Mouse (Mus musculus) CH12.LX (cell line): Measurements from ENCODE around the gene Opn1mw. TPM values are rescaled to one million over a fixed set of nuclear protein-coding genes. Genes with fewer than 3 reads are reported as not detected.
A peak's percentile ranks its signal among the peaks of the same experiment; 100 is the strongest.
"Not testable (repeated sequence)": the region's sequence is repeated elsewhere in the genome, so short reads cannot be mapped to it uniquely, and the experiment has no call there.

ENCODE experiments used
- DNase-seq: peaks from one replicate; pipeline ENCODE4 v3.0.0-alpha.2; 2013; ENCODE audit errors: extremely low read depth
- H3K27ac ChIP-seq: 2 replicates; pipeline ENCODE4 v1.5.1; 2012; ENCODE audit warnings: low read depth, mild to moderate bottlenecking, control low read depth, moderate library complexity; ENCODE audit not compliant: insufficient read depth
- H3K27me3 ChIP-seq: replicated peaks from 2 replicates; pipeline ENCODE3; 2012; ENCODE audit warnings: inconsistent platforms
- H3K36me3 ChIP-seq, 2 experiments: replicated peaks in 1 of 2; 2 replicates each; pipeline versions ENCODE3 to v1.6.1; 2012; ENCODE audit warnings: inconsistent platforms in 1 of 2, low read length in 1 of 2, mild to moderate bottlenecking in 1 of 2, mixed read lengths in 1 of 2, moderate library complexity in 1 of 2; ENCODE audit not compliant: control insufficient read depth in 1 of 2, insufficient read depth in 1 of 2
- H3K4me1 ChIP-seq, 2 experiments: 2 replicates each; pipeline ENCODE4 v1.6.1; 2012; ENCODE audit warnings: inconsistent platforms in 1 of 2, moderate library complexity in 1 of 2; ENCODE audit not compliant: insufficient read depth in 2 of 2, control insufficient read depth in 1 of 2
- H3K4me2 ChIP-seq: 2 replicates; pipeline ENCODE4 v1.6.1; 2012; ENCODE audit warnings: low read depth, mild to moderate bottlenecking, control low read depth; ENCODE audit not compliant: poor library complexity, insufficient read depth, severe bottlenecking
- H3K4me3 ChIP-seq, 3 experiments: fragments of 150-350 bp in 1 of 3; sonication (generic) in 1 of 3; replicated peaks in 1 of 3; 2 replicates each; pipeline versions ENCODE3 to v1.5.1; 2011 to 2012; ENCODE audit warnings: low read depth in 2 of 3, low read length in 2 of 3, mild to moderate bottlenecking in 2 of 3, moderate library complexity in 2 of 3, control low read depth in 1 of 3, improper control_type of control experiment in 1 of 3, inconsistent platforms in 1 of 3, mixed read lengths in 1 of 3; ENCODE audit not compliant: poor library complexity in 1 of 3
- H3K79me2 ChIP-seq: replicated peaks from 2 replicates; pipeline ENCODE4 v1.6.1; 2012; ENCODE audit warnings: mild to moderate bottlenecking, moderate library complexity; ENCODE audit not compliant: control insufficient read depth, poor library complexity, insufficient read depth, severe bottlenecking; ENCODE audit errors: extremely low read depth
- H3K9ac ChIP-seq: 2 replicates; pipeline ENCODE4 v1.6.1; 2012; ENCODE audit warnings: low read depth, mild to moderate bottlenecking, control low read depth, moderate library complexity; ENCODE audit not compliant: insufficient read depth
- H3K9me3 ChIP-seq: replicated peaks from 2 replicates; pipeline ENCODE3; 2012; ENCODE audit warnings: low read length, inconsistent platforms, mixed read lengths
- CTCF ChIP-seq, 2 experiments: IDR thresholded peaks in 1 of 2; conservative IDR thresholded peaks in 1 of 2; 2 replicates each; pipeline ENCODE4 v1.5.1; 2011 to 2012; ENCODE audit warnings: low read depth in 2 of 2, low read length in 2 of 2, improper control_type of control experiment in 1 of 2, inconsistent platforms in 1 of 2, mild to moderate bottlenecking in 1 of 2, moderate library complexity in 1 of 2
- E2F4 ChIP-seq: IDR thresholded peaks from 2 replicates; pipeline ENCODE4 v1.6.1; 2011; ENCODE audit warnings: low read depth, low read length, improper control_type of control experiment; ENCODE audit not compliant: insufficient replicate concordance
- ELF1 ChIP-seq: IDR thresholded peaks from 2 replicates; pipeline ENCODE4 v1.6.1; 2014; ENCODE audit warnings: low read depth, mild to moderate bottlenecking, inconsistent platforms, low read length, improper control_type of control experiment
- ETS1 ChIP-seq: conservative IDR thresholded peaks from 2 replicates; pipeline ENCODE4 v1.6.1; 2012; ENCODE audit warnings: low read depth, mild to moderate bottlenecking, inconsistent platforms, low read length, improper control_type of control experiment, moderate library complexity
- IRF4 ChIP-seq: IDR thresholded peaks from 2 replicates; pipeline ENCODE4 v1.6.1; 2014; ENCODE audit warnings: low read depth, mild to moderate bottlenecking, inconsistent platforms, low read length, improper control_type of control experiment
- JUN ChIP-seq: IDR thresholded peaks from 2 replicates; pipeline ENCODE4 v1.6.1; 2011; ENCODE audit warnings: low read depth, mild to moderate bottlenecking, low read length, improper control_type of control experiment, moderate library complexity; ENCODE audit not compliant: insufficient read depth
- NELFE ChIP-seq: IDR thresholded peaks from 2 replicates; pipeline ENCODE4 v1.6.1; 2011; ENCODE audit warnings: low read depth, low read length, improper control_type of control experiment
- PAX5 ChIP-seq: IDR thresholded peaks from 2 replicates; pipeline ENCODE4 v1.6.1; 2012; ENCODE audit warnings: low read length, inconsistent platforms, mixed read lengths
- RAD21 ChIP-seq: IDR thresholded peaks from 2 replicates; pipeline ENCODE4 v1.6.1; 2011; ENCODE audit warnings: low read depth, mild to moderate bottlenecking, low read length, improper control_type of control experiment, moderate library complexity
- RCOR1 ChIP-seq: conservative IDR thresholded peaks from 2 replicates; pipeline ENCODE4 v1.6.1; 2012; ENCODE audit warnings: low read depth, mild to moderate bottlenecking, inconsistent platforms, low read length, improper control_type of control experiment
- SMC3 ChIP-seq: IDR thresholded peaks from 2 replicates; pipeline ENCODE4 v1.6.1; 2011; ENCODE audit warnings: low read depth, low read length, improper control_type of control experiment
- TCF12 ChIP-seq: IDR thresholded peaks from 2 replicates; pipeline ENCODE4 v1.6.1; 2014; ENCODE audit warnings: low read depth, mild to moderate bottlenecking, inconsistent platforms, low read length, improper control_type of control experiment
- ZC3H11A ChIP-seq: IDR thresholded peaks from 2 replicates; pipeline ENCODE4 v1.6.1; 2012; ENCODE audit warnings: low read depth, mild to moderate bottlenecking, inconsistent platforms, low read length, improper control_type of control experiment
- dilution Hi-C: fragments of 300-500 bp; cut with MboI; formaldehyde crosslinking; loops from 2 replicates; pipeline ENCODE4 v1.14.3; 2020; ENCODE audit warnings: low sequenced_read_pairs; ENCODE audit not compliant: extremely low pct_unique_long_range_greater_than_20kb, extremely low pct_ligation_motif_present
- in situ Hi-C: fragments of 300-500 bp; cut with MboI; formaldehyde crosslinking; loops from 3 replicates; pipeline ENCODE4 v1.14.3; 2019; ENCODE audit warnings: low sequenced_read_pairs, low pct_ligation_motif_present, low pct_unique_long_range_greater_than_20kb, mixed read lengths
- polyA plus RNA-seq: library from polyadenylated mRNA; unstranded; fragments of >175 nt; gene quantifications from 2 replicates; pipeline ENCODE4 v1.2.1, GENCODE M21; 2012; ENCODE audit warnings: low read depth; ENCODE audit not compliant: insufficient read length
- total RNA-seq, 2 experiments: library from RNA; depleted of rRNA; stranded (reverse); fragments of 300-350 nt in 1 of 2; fragments of >200 nt in 1 of 2; gene quantifications; 2 replicates each; pipeline ENCODE4 v1.2.3; 2012 to 2014

The Opn1mw gene
- total and polyA plus RNA-seq, 3 experiments: not detected

DNA sequence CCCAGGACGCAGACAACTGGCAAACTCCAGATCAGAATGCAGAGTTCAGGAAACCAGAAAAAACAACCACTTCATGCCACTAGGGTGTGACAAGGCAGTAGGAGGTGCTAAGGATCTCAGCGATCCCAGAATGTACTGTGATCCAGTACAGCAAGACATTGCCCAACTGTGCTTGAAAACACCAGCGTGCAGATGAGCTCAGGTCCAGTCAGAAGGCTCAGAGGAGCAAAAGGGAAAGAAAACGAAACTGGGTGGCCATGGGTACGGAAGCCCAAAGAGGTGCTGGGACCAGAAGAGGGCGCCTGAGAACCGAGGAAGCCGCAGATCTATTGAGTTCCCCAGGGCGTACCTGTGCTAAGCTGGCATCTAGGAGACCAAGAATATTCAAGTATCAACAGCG lies 11.8 kb upstream of the Opn1mw start:
- no peak for TF ChIP-seq JUN
- TF ChIP-seq CTCF (conservative IDR thresholded peaks at IDR 0.05 in 1 of 2, IDR thresholded peaks at IDR 0.05 in 1 of 2; ENCODE audit: low read depth in 2 of 2, low read length in 2 of 2): peak in 1 of 2 experiments; percentile 72; a peak in 2 of 4 replicates
- peak; percentile 22; the same call in 1 of the 2 replicates for TF ChIP-seq NELFE
- TF ChIP-seq ZC3H11A: no peak
- no peak for TF ChIP-seq RCOR1
- peak; percentile 59 for TF ChIP-seq RAD21
- TF ChIP-seq IRF4: peak; percentile 56; the same call in 1 of the 2 replicates
- TF ChIP-seq E2F4: no peak
- TF ChIP-seq SMC3: peak; percentile 55; the same call in 1 of the 2 replicates
- no peak for TF ChIP-seq ETS1
- 0 out of 2 replicates have a peak, but pooled peaks have one; percentile 19 for TF ChIP-seq TCF12
- TF ChIP-seq ELF1: peak; percentile 51; the same call in 1 of the 2 replicates
- TF ChIP-seq PAX5: no peak
- Histone ChIP-seq H3K27ac (no peak overlapping the region; the same call in 1 of the 2 replicates), H3K4me1 (no peaks in the 10 kb centered on the region), H3K9me3 (no peaks in the 10 kb centered on the region), H3K4me3 (peak overlapping the region; percentile 44 to 63 (median 48)), H3K79me2 (no peaks in the 10 kb centered on the region), H3K4me2 (peak overlapping the region; percentile 91), H3K36me3 (no peaks in the 10 kb centered on the region), H3K9ac (peak overlapping the region; percentile 63; the same call in 1 of the 2 replicates), H3K27me3 (no peaks in the 10 kb centered on the region)
- dilution Hi-C loops (no loop called here), in situ Hi-C loops (loop anchor here (10.0 kb wide), 1 partner anchor 299 kb away; no protein-coding TSS in a partner anchor)
- DNase-seq: peak; percentile 61

DNA sequence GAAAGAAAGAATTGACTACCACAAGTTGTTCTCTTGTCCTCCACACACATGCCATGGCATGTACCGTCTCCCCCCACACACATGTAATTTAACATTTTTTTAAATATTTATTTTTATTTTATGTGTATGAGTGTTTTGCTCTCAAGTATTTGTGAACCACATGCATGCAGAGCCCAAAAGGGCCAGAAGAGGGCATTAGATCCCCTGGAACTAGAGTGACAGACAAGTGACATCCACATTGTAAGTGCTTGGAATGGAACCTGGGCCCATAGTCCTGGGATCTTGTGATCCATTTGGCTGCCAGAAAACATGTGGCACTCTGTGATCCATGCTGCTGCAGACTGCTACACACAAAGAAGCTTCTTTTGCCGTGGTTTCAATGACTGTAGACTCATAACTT lies 2.3 kb upstream of the Opn1mw start:
- no peaks in the 10 kb centered on the region for H3K9me3 ChIP-seq
- no peak for TF ChIP-seq ETS1
- peak in 1 of 2 experiments; percentile 47; a peak in 2 of 4 replicates for TF ChIP-seq CTCF (conservative IDR thresholded peaks at IDR 0.05 in 1 of 2, IDR thresholded peaks at IDR 0.05 in 1 of 2; ENCODE audit: low read depth in 2 of 2, low read length in 2 of 2)
- peak; percentile 34 for TF ChIP-seq SMC3
- peak; percentile 42 for TF ChIP-seq RAD21
- no peaks in the 10 kb centered on the region for H3K4me1 ChIP-seq
- dilution Hi-C loops: no loop called here
- no peaks in the 10 kb centered on the region for H3K36me3 ChIP-seq
- peak; percentile 13 for DNase-seq
- no peaks in the 10 kb centered on the region for H3K27me3 ChIP-seq
- no peaks in the 10 kb centered on the region for H3K79me2 ChIP-seq
- H3K9ac ChIP-seq: no peak overlapping the region
- H3K4me2 ChIP-seq: no peak overlapping the region
- in situ Hi-C loops: loop anchor here (10.0 kb wide), 1 partner anchor 120 kb away; the partner anchor contains the start of gene Flna
- no peak overlapping the region for H3K4me3 ChIP-seq
- H3K27ac ChIP-seq: no peak overlapping the region

DNA sequence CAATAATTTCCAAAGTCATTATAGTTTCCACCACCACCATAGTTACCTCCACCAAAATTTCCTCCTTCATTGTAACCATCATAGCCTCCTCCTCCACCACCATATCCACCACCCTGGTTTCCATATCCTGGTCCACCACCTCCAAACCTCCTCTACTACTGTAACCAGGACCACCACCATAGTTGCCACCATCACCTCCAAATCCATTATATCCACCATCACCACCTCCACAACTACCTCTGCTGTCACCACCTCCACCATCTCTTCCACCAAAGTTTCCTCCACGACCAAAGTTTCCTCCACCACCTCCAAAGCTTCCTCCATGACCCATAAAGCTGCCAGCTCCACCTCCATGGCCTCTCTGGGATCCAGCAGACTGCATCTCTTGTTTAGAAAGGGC lies 8.0 kb downstream of the Opn1mw start, which contains the start of gene Mecp2:
Mecp2 (minus strand) TSS at position 101 of the 400 bp plus-strand sequence.
- dilution Hi-C loops, H3K27me3 ChIP-seq, H3K79me2 ChIP-seq, in situ Hi-C loops, H3K4me2 ChIP-seq, H3K9ac ChIP-seq, H3K9me3 ChIP-seq, H3K27ac ChIP-seq, DNase-seq, H3K4me1 ChIP-seq, H3K4me3 ChIP-seq, H3K36me3 ChIP-seq: not testable (repeated sequence)
